Mouse (Mus musculus): ENCODE measurements around the gene Tnni3k.

Gene Tnni3k

GRCm38 (mm10) chr3:154764115-154764514 lies 291.1 kb downstream of the Tnni3k start:
- no peak for ATAC-seq (ENCODE audit: low TSS enrichment)

- no peak for ATAC-seq (ENCODE audit: low TSS enrichment)
These were observed 291.8 kb downstream of the Tnni3k start for GRCm38 (mm10) chr3:154763374-154763773.

GRCm38 (mm10) chr3:154761108-154761507 lies 294.1 kb downstream of the Tnni3k start:
- no peak for ATAC-seq (ENCODE audit: low TSS enrichment)

GRCm38 (mm10) chr3:154758089-154758488 lies 297.1 kb downstream of the Tnni3k start:
- no peak for ATAC-seq (ENCODE audit: low TSS enrichment)

GRCm38 (mm10) chr3:154755225-154755624 lies 300.0 kb downstream of the Tnni3k start:
- ATAC-seq (ENCODE audit: low TSS enrichment): no peak

- ATAC-seq (ENCODE audit: low TSS enrichment): no peak
These were observed 300.7 kb downstream of the Tnni3k start for GRCm38 (mm10) chr3:154754505-154754904.

- ATAC-seq (ENCODE audit: low TSS enrichment): no peak
These were observed 310.9 kb downstream of the Tnni3k start for GRCm38 (mm10) chr3:154744317-154744716.

- ATAC-seq (ENCODE audit: low TSS enrichment): no peak
These were observed 312.3 kb downstream of the Tnni3k start for GRCm38 (mm10) chr3:154742927-154743326.

- no peak for ATAC-seq (ENCODE audit: low TSS enrichment)
These were observed 313.7 kb downstream of the Tnni3k start for GRCm38 (mm10) chr3:154741496-154741895.

Data from frontal cortex, adult (tissue).